Mouse (Mus musculus): ENCODE measurements at regions not wholly inside any gene's neighbourhood (a gene's known extent, or its start where the extent isn't known, plus 50 kb on each side); places are given as distances from the start of the nearest gene placed in this dataset.

DNA sequence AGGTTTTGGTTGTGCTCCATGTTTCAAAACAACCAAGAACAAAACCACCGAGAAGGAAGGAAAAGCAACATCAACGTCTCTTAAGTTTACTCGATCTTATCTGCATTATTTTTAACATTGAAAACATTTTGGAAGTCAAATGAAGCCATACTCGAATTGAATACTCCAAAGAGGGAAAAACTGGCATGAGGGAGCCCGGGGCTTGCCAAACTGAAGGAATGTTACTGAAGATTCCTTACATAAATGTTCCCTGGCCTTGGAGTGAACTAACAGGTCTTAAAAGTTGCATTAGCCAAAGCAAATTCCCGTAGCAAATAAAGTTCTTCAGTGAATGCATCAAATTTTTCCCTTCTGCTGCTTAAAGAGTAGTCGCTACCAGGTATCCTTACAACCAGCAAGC lies 87.8 kb downstream of the Cox18 start:
- Histone ChIP-seq H3K4me2 (ENCODE audit: low read depth, low read length) (no peak overlapping the region), H3K4me3 (ENCODE audit: low read depth, low read length) (no peak overlapping the region), H3K36me3 (replicated peaks; ENCODE audit: control insufficient read depth, insufficient read depth, low read length) (no peaks in the 10 kb centered on the region), H3K9me3 (replicated peaks; ENCODE audit: control insufficient read depth, low read length) (no peaks in the 10 kb centered on the region), H3K4me1 (ENCODE audit: control insufficient read depth, insufficient read depth) (no peaks in the 10 kb centered on the region), H3K9ac (replicated peaks; ENCODE audit: low read depth, low read length) (no peak overlapping the region), H3K27ac (ENCODE audit: low read depth) (no peak overlapping the region), H3K27me3 (ENCODE audit: control insufficient read depth, insufficient read depth, low read length) (no peaks in the 10 kb centered on the region)
- no peak for TF ChIP-seq CTCF (IDR thresholded peaks at IDR 0.05; ENCODE audit: low read depth)
- no peak for ATAC-seq (ENCODE audit: insufficient read depth, low read depth)
- WGBS: 68% methylated on average over 7 of the region's 7 CpGs
- no peak for DNase-seq (ENCODE audit: low spot score)

GRCm38 (mm10) chr5:90107036-90107435 lies 116.8 kb downstream of the Cox18 start:
- WGBS: 74% methylated on average over 1 of the region's 1 CpGs
- ATAC-seq (ENCODE audit: insufficient read depth, low read depth) (no peak), DNase-seq (ENCODE audit: low spot score) (no peak)
- H3K4me2 ChIP-seq (ENCODE audit: low read depth, low read length): no peak overlapping the region
- no peak overlapping the region for H3K4me3 ChIP-seq (ENCODE audit: low read depth, low read length)
- no peak overlapping the region for H3K9ac ChIP-seq (replicated peaks; ENCODE audit: low read depth, low read length)
- no peaks in the 10 kb centered on the region for H3K9me3 ChIP-seq (replicated peaks; ENCODE audit: control insufficient read depth, low read length)
- 0 out of 2 replicates have a peak, but pooled peaks cover 4% of the 10 kb centered on the region for H3K4me1 ChIP-seq (ENCODE audit: control insufficient read depth, insufficient read depth)
- no peaks in the 10 kb centered on the region for H3K27me3 ChIP-seq (ENCODE audit: control insufficient read depth, insufficient read depth, low read length)
- H3K27ac ChIP-seq (ENCODE audit: low read depth): no peak overlapping the region
- H3K36me3 ChIP-seq (replicated peaks; ENCODE audit: control insufficient read depth, insufficient read depth, low read length): no peaks in the 10 kb centered on the region
- TF ChIP-seq CTCF (IDR thresholded peaks at IDR 0.05; ENCODE audit: low read depth) (no peak), EP300 (IDR thresholded peaks at IDR 0.05; ENCODE audit: low read depth) (no peak)

- Histone ChIP-seq H3K9ac (replicated peaks; ENCODE audit: low read depth, low read length) (no peak overlapping the region), H3K36me3 (replicated peaks; ENCODE audit: control insufficient read depth, insufficient read depth, low read length) (no peaks in the 10 kb centered on the region), H3K9me3 (replicated peaks; ENCODE audit: control insufficient read depth, low read length) (no peaks in the 10 kb centered on the region), H3K4me3 (ENCODE audit: low read depth, low read length) (no peak overlapping the region), H3K4me1 (ENCODE audit: control insufficient read depth, insufficient read depth) (0 out of 2 replicates have a peak, but pooled peaks cover 4% of the 10 kb centered on the region), H3K27ac (ENCODE audit: low read depth) (no peak overlapping the region), H3K4me2 (ENCODE audit: low read depth, low read length) (no peak overlapping the region), H3K27me3 (ENCODE audit: control insufficient read depth, insufficient read depth, low read length) (no peaks in the 10 kb centered on the region)
- 22% methylated on average over 7 of the region's 7 CpGs for WGBS
- TF ChIP-seq CTCF (IDR thresholded peaks at IDR 0.05; ENCODE audit: low read depth): no peak
- TF ChIP-seq EP300 (IDR thresholded peaks at IDR 0.05; ENCODE audit: low read depth): no peak
- peak; percentile 7 for DNase-seq (ENCODE audit: low spot score)
- ATAC-seq (ENCODE audit: insufficient read depth, low read depth): peak; percentile 72
These were observed 119.1 kb downstream of the Cox18 start for GRCm38 (mm10) chr5:90104672-90105071.

GRCm38 (mm10) chr5:90088541-90088940 lies 135.3 kb downstream of the Cox18 start:
- 83% methylated on average over 7 of the region's 7 CpGs for WGBS

DNA sequence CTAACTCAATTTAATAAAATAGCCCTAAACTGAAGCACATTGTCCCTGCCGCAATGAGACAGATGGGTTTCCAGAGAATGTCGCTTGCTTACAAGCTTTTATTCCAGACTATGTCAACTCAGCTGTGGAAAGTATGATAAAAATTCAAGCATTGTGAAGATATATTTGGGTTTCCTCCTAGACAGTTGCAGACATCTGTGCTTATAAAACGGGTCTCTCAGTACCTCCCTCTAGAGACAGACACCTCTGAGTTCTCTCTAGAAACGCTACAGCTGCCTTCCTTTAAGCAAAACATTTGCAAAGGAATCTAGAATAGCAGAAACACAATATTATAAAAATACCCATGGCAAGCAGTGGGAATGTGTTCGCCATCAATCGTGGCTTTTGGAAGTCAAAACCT lies 137.3 kb downstream of the Cox18 start:
- no peak for TF ChIP-seq EP300 (IDR thresholded peaks at IDR 0.05; ENCODE audit: low read depth)
- no peak for TF ChIP-seq CTCF (IDR thresholded peaks at IDR 0.05; ENCODE audit: low read depth)
- Histone ChIP-seq H3K27me3 (ENCODE audit: control insufficient read depth, insufficient read depth, low read length) (no peaks in the 10 kb centered on the region), H3K4me1 (ENCODE audit: control insufficient read depth, insufficient read depth) (no peaks in the 10 kb centered on the region), H3K4me3 (ENCODE audit: low read depth, low read length) (no peak overlapping the region), H3K9ac (replicated peaks; ENCODE audit: low read depth, low read length) (no peak overlapping the region), H3K27ac (ENCODE audit: low read depth) (no peak overlapping the region), H3K36me3 (replicated peaks; ENCODE audit: control insufficient read depth, insufficient read depth, low read length) (no peaks in the 10 kb centered on the region), H3K4me2 (ENCODE audit: low read depth, low read length) (no peak overlapping the region), H3K9me3 (replicated peaks; ENCODE audit: control insufficient read depth, low read length) (no peaks in the 10 kb centered on the region)
- WGBS: 64% methylated on average over 6 of the region's 6 CpGs
- DNase-seq (ENCODE audit: low spot score) (no peak), ATAC-seq (ENCODE audit: insufficient read depth, low read depth) (no peak)

More at GRCm38 (mm10) chr5:90088541-90088940, 135.3 kb downstream of the Cox18 start:
- Histone ChIP-seq H3K36me3 (replicated peaks; ENCODE audit: control insufficient read depth, insufficient read depth, low read length) (no peaks in the 10 kb centered on the region), H3K4me3 (ENCODE audit: low read depth, low read length) (no peak overlapping the region), H3K27ac (ENCODE audit: low read depth) (no peak overlapping the region), H3K27me3 (ENCODE audit: control insufficient read depth, insufficient read depth, low read length) (no peaks in the 10 kb centered on the region), H3K4me2 (ENCODE audit: low read depth, low read length) (no peak overlapping the region), H3K9ac (replicated peaks; ENCODE audit: low read depth, low read length) (no peak overlapping the region), H3K9me3 (replicated peaks; ENCODE audit: control insufficient read depth, low read length) (no peaks in the 10 kb centered on the region), H3K4me1 (ENCODE audit: control insufficient read depth, insufficient read depth) (no peaks in the 10 kb centered on the region)
- ATAC-seq (ENCODE audit: insufficient read depth, low read depth) (no peak), DNase-seq (ENCODE audit: low spot score) (no peak)
- no peak for TF ChIP-seq CTCF (IDR thresholded peaks at IDR 0.05; ENCODE audit: low read depth)
- no peak for TF ChIP-seq EP300 (IDR thresholded peaks at IDR 0.05; ENCODE audit: low read depth)

DNA sequence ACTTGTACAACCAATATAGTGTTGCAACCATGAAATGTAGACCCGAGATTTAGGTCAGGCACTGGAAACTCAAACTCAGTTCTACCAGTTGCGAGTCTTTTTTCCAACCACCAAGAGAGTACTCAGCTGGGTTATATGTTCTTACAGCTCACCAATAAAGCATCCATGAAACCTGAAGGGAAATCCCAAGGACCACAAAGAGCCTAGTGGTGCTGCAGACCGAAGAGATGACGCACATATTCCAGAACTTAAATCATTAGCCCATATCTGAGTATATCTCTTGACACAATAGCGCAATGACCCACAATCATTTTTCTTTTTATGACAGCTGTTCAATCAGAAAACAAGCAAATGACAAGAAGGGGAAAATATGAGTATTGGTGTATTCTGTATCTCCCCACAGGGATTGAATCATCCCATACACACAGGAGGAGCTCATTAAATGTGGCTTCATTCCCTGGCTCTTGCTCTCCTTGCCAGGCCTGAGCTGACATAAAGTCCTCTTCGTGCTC lies 146.7 kb downstream of the Cox18 start:
- H3K4me1 ChIP-seq (ENCODE audit: control insufficient read depth, insufficient read depth): no peaks in the 10 kb centered on the region
- DNase-seq (ENCODE audit: low spot score): no peak
- H3K9me3 ChIP-seq (replicated peaks; ENCODE audit: control insufficient read depth, low read length): no peaks in the 10 kb centered on the region
- H3K36me3 ChIP-seq (replicated peaks; ENCODE audit: control insufficient read depth, insufficient read depth, low read length): no peaks in the 10 kb centered on the region
- no peak for ATAC-seq (ENCODE audit: insufficient read depth, low read depth)
- H3K27ac ChIP-seq (ENCODE audit: low read depth): no peak overlapping the region
- TF ChIP-seq EP300 (IDR thresholded peaks at IDR 0.05; ENCODE audit: low read depth) (no peak), CTCF (IDR thresholded peaks at IDR 0.05; ENCODE audit: low read depth) (no peak)
- no peak overlapping the region for H3K4me2 ChIP-seq (ENCODE audit: low read depth, low read length)
- H3K27me3 ChIP-seq (ENCODE audit: control insufficient read depth, insufficient read depth, low read length): no peaks in the 10 kb centered on the region
- 82% methylated on average over 6 of the region's 6 CpGs for WGBS
- no peak overlapping the region for H3K4me3 ChIP-seq (ENCODE audit: low read depth, low read length)
- no peak overlapping the region for H3K9ac ChIP-seq (replicated peaks; ENCODE audit: low read depth, low read length)

All from heart, postnatal 0 days (tissue).